Mouse (Mus musculus) splenic B cell, adult 2 months (primary cell): Measurements from ENCODE around the gene Sh3rf3.

Experiments
- DNase-seq: peaks from one replicate; pipeline ENCODE4 v3.0.0-alpha.2; 2011; ENCODE audit warnings: low read depth, low spot score
- H3K27me3 ChIP-seq: 2 replicates; pipeline ENCODE4 v1.6.1; 2012; ENCODE audit warnings: mild to moderate bottlenecking, low read length, moderate library complexity, mixed read lengths; ENCODE audit not compliant: control insufficient read depth, poor library complexity, insufficient read depth, severe bottlenecking
- H3K36me3 ChIP-seq: 2 replicates; pipeline ENCODE4 v1.6.1; 2012; ENCODE audit warnings: mild to moderate bottlenecking, low read length, moderate library complexity, mixed read lengths; ENCODE audit not compliant: control insufficient read depth, poor library complexity, insufficient read depth, severe bottlenecking

The Sh3rf3 gene

GRCm38 (mm10) chr10:59112755-59113154 is 299.6 kb downstream of the Sh3rf3 start:
- Histone ChIP-seq H3K27me3 (no peaks in the 10 kb centered on the region), H3K36me3 (no peaks in the 10 kb centered on the region)
- no peak for DNase-seq

GRCm38 (mm10) chr10:59113386-59113785 is 300.2 kb downstream of the Sh3rf3 start:
- H3K36me3 ChIP-seq: no peaks in the 10 kb centered on the region
- no peak for DNase-seq
- no peaks in the 10 kb centered on the region for H3K27me3 ChIP-seq

DNA sequence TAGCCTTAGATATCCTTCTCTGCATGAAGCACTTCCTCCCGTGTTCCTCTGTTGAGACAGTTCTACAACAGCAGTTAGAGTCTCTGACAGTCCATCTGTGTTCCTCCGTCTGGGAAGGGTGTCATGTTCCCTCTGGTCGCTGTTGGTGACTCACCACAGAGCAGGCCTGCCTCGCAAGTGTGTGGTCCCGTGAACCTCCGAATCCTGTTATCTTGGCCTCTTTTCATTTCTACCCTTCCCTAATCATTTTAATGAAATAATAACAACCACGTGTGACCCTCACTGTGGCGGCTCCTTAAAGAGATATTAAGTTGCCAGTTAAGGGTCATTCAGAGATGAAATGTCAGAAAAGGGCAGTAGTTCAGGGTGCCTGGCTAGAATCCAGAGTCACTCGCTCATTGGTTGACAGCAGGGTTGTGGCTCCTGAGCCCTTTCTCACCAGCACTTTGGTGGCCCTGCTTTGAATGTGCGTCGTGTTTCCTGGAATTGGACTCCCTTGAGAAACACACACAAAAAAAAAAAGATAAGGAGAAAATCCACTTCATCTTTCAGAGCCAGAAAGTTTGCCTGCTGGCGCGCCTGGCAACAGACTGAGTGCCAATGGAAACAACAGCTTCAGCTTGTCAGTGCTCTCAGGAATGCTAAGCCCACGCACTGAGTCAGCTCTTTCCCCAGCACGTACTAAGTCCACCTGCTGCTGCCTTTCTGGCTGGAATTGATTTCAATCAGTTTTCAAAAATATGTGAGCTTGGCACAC is 301.6 kb downstream of the Sh3rf3 start:
- no peaks in the 10 kb centered on the region for H3K27me3 ChIP-seq
- no peaks in the 10 kb centered on the region for H3K36me3 ChIP-seq
- no peak for DNase-seq

- no peaks in the 10 kb centered on the region for H3K27me3 ChIP-seq
- no peak for DNase-seq
- no peaks in the 10 kb centered on the region for H3K36me3 ChIP-seq
These were observed 302.5 kb downstream of the Sh3rf3 start for GRCm38 (mm10) chr10:59115691-59116090.

DNA sequence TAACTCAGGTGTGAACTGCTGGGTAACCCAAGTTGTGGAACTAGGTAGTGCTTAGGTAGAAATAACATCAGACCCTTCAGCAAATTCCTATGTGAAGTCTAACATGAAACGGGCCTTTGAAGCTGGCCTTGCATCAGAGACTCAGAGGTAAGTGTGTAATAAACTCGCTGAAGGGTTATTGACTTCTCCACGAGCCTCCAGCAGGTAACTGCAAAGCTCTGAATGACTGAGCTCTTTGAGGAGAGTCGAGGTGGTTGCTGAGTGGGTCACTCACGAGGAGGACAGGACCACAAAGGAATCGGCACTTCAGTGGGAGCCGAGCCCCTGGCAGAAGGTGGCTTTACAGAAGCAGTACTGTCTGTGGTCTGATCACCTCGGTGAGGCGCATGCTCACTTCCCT is 303.2 kb downstream of the Sh3rf3 start:
- H3K36me3 ChIP-seq: no peaks in the 10 kb centered on the region
- no peak for DNase-seq
- H3K27me3 ChIP-seq: no peaks in the 10 kb centered on the region

DNA sequence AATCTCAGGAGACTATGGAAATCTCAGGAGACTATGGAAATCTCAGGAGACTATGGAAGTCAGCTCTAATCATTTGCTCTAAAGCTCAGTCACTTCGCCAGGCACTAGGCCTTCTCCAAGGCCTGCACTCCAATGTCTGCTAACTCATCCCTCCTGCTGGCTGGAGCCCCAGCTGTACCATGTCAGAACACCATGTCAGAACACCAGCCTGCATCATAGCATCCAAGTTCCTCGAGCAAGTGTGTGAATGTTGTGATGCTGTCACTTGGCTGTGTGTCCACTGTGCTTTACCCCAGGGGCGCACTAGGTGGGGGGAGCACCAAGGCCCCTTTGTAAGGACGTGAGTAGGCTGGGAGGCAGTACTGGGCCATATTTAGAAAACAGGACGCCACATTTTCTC is 304.4 kb downstream of the Sh3rf3 start:
- Histone ChIP-seq H3K27me3 (no peaks in the 10 kb centered on the region), H3K36me3 (no peaks in the 10 kb centered on the region)
- no peak for DNase-seq

DNA sequence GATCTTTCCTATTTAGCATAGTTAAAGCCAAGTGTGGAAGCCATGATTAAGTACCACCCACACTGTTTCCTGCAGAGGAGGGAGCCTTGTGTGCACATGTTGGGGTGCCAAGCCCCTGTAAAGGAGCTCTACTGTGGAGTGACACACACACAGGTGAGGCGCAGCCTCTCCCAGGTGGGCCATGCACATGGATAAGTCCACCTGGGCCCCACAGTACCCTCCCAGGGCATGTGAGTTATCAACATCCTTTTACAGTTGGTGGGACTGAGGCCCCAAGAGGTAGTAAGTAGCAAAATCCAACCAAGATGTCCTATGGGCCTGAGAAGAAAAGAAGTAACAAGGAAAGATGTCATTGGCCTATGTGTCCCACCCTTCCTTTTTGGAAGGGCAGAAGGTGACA is 305.8 kb downstream of the Sh3rf3 start:
- no peaks in the 10 kb centered on the region for H3K36me3 ChIP-seq
- H3K27me3 ChIP-seq: no peaks in the 10 kb centered on the region
- DNase-seq: no peak

DNA sequence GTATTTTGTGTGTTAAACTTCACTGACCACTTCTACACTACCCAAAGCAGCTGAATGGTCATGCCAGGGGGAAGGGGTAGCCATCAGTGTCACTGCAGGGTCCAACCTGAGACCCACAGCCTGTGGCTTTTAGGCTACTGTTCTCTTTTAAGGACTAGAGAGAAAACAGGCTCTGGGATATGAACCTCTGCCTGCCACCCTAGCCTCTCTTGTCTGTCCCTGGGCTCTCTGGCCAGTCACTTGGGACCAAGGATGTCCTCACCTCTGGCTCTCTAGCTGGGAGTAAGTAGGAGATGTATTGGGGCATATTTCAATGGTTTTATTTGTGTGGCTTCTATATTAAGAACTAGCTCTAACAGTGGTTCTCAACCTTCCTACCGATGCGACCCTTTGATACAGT is 306.7 kb downstream of the Sh3rf3 start:
- no peaks in the 10 kb centered on the region for H3K27me3 ChIP-seq
- no peaks in the 10 kb centered on the region for H3K36me3 ChIP-seq
- DNase-seq: no peak

GRCm38 (mm10) chr10:59125497-59125896 is 312.3 kb downstream of the Sh3rf3 start:
- no peak for DNase-seq
- Histone ChIP-seq H3K36me3 (no peaks in the 10 kb centered on the region), H3K27me3 (no peaks in the 10 kb centered on the region)

DNA sequence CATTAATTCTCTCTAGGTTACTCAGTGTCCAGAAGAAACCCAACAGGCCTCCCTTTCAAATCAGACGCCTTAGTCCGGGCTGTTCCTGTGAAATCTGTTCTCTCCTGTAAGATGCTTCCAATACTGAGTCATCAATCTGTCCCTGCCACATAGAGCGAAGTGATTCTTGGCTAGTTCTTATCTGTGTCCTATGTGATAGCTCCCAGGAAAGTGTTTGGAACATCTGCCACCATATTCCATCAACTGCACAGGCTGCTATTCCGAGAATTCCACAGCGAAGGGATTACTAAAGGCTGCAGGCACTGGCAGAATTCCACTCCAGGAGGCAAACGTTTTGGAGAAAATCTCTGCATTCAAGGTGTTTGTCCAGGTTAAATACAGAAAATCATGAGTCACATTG is 314.5 kb downstream of the Sh3rf3 start:
- Histone ChIP-seq H3K27me3 (no peaks in the 10 kb centered on the region), H3K36me3 (no peaks in the 10 kb centered on the region)
- DNase-seq: no peak

GRCm38 (mm10) chr10:59131926-59132628 is 318.9 kb downstream of the Sh3rf3 start:
- H3K27me3 ChIP-seq: no peaks in the 10 kb centered on the region
- no peak for DNase-seq
- H3K36me3 ChIP-seq: no peaks in the 10 kb centered on the region

- Histone ChIP-seq H3K27me3 (no peaks in the 10 kb centered on the region), H3K36me3 (no peaks in the 10 kb centered on the region)
- no peak for DNase-seq
These were observed 320.4 kb downstream of the Sh3rf3 start for GRCm38 (mm10) chr10:59133478-59134009.

DNA sequence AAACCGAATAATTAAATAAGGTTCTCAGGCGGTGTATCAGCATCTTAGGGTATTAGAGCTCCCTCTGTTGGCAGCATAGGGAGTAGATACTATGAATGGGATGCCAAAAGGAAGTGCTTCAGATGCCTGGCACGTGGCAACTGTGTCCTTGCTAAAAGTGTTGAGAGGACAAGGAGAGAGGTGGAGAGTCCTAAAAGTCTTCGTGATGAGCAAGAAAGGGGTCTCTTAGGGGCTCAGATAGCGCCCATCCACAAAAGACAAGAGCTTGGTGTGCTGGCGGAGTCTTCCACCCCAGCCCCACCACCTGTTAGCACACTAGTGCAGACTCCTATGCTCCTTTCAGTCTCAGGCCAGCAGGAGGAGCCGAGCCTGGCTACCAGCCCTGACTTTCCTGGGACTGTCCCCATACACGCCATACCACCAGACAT is 336.8 kb downstream of the Sh3rf3 start:
- Histone ChIP-seq H3K36me3 (no peaks in the 10 kb centered on the region), H3K27me3 (no peaks in the 10 kb centered on the region; the same call in 1 of the 2 replicates)
- peak; percentile 52 for DNase-seq

DNA sequence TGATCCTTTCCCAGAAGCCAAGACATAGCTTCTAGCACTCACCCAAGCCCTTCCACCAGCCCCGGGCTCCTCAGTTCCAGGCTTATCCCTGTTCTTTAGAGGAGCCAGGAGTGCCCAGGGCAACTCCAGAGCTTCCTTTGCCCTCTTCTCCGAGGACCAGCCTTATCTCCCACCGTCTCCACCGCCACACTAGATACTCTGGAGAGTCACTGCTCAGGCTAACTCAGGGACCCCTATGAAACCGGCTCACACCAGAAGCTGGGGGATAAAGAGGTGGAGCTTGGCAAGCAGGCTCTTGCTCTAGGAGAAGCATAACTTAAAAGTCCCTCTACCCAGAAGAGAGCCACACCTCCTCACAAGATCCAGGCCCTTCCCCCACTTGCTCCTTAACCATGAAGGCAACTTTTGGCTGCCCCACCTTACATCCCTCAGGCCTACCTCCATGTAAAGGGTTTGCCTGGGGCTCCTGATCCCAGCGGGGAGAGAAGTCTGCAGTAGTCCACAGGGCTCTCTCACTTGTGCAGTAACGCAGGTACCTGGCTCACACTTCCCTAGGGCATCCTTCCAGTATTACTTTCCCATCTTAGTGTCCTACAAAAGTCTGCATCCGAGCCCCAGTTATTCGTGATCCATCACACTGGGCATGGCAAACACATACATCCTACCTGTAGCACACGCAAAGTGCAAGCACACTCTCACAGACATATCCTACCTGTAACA is 337.9 kb downstream of the Sh3rf3 start:
- Histone ChIP-seq H3K27me3 (no peaks in the 10 kb centered on the region; the same call in 1 of the 2 replicates), H3K36me3 (no peaks in the 10 kb centered on the region)
- DNase-seq: no peak
